Mouse (Mus musculus): Measurements from ENCODE around the gene Zfp366. TPM values are rescaled to one million over a fixed set of nuclear protein-coding genes. Genes with fewer than 3 reads are reported as not detected.

Zfp366 gene
- total RNA-seq, 2 experiments from 2014 or later, result 5.1 to 7.0 TPM

DNA sequence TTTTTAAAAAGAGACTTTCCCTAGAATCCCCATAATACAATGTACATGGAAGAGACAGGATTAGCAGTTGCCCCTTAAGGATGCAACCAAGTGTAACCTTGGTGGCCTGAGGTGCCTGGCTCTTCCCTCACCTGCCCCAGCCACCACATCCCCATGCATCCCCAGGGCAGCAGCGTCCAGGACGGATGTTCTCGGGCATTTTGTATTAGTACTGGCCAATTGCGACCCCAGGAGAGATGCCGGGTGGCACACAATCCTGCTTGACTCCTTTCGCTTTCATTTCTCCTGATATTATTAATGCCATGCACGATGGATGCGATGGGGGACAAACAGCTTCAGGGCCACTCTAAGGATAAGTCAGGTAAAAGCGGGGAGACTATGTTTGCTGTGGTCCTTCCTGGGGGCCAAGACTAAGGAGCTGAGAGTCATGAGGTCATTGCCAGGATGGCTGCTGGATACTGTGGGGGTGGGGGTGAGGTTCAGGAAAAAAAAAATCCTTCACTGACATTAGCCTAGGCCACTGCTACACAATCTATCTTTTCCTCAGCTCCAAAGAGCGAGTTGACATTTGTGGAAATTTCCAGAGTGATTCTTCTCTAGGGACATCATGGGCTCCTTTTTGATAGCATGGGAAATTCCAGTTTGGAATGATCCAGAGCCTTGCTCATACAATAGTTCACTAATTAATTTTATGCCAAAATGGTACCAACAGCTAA lies 1.7 kb downstream of the Zfp366 start:
- no peak for DNase-seq (ENCODE audit: low spot score in 2 of 2)

DNA sequence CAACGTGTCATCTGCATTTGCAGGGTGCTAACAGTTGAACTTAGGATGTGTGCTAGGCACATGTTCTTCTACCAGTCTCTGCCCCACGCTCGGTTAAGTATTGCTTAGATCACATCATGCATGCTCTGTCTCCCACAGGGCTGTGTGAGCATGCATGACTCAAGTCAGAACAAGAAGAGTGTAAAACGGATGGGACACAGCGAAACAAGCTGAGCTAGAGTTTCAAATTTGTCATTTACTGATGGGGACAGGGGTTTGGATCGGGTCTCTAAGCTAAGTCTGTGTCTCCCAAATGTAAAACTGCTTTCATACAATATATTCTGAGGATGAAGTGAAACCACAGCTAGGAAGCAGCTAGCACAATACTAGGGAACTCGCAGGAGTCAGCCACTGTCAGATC lies 2.2 kb downstream of the Zfp366 start:
- no peak for DNase-seq (ENCODE audit: low spot score in 2 of 2)

DNA sequence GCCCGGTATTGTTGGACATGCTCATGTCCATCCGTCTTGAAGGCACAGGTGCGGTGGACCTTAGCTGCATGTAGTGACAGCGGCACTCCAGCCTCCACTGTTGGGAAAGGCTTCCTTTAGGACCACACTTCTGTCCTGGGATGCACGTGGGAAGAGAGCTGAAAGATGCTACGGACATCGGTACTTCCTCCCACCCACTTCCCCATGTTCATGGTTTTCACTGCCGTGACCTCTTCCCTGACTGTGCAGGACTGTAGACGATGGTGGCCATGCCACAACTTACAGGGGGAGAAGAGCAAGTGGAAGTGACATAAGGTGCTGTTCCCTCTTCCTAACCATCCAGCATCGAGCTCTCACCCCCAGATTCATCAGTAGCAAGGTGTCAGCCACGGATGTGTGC lies 2.8 kb downstream of the Zfp366 start:
- DNase-seq (ENCODE audit: low spot score in 2 of 2), result no peak

DNA sequence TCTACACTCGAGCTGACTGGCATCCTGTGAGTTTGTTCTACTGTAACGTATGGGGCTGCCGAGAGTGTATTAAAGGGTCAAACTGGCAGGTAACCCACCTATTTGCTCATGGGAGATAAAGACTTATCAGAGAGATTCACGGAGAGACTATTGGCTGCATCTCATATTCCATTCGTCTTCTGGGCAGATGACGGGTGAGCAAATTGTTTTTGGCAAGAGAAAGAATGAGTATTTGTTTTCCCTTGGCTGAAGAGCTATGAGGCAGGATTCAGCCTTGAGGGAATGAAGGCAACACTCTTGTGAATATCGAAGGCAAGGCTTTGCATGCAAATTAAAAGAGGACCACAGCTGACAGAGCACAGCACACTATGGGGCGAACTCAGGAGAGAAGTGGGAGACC lies 4.0 kb downstream of the Zfp366 start:
- DNase-seq (ENCODE audit: low spot score in 2 of 2), result peak in 1 of 2 experiments; percentile 51

DNA sequence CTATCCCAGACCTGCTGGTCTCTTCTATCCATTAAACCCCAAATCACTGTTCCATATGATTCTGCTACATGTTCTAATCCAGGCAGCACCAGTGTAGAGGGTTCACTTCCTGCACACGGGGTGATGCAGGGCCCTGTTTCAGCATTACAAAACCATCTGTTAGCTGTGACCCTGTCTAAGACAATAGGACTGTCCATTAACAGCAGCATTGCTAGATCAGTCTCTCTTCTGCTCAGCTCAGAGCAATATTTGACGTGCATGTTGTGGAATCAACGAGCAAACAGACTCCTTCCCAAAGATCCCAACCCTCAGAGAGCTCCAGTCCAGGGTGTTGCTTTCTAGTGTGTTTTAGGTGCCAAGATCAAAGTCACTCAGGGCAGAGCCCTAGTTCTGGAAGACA lies 5.0 kb downstream of the Zfp366 start:
- no peak for DNase-seq (ENCODE audit: low spot score in 2 of 2)

DNA sequence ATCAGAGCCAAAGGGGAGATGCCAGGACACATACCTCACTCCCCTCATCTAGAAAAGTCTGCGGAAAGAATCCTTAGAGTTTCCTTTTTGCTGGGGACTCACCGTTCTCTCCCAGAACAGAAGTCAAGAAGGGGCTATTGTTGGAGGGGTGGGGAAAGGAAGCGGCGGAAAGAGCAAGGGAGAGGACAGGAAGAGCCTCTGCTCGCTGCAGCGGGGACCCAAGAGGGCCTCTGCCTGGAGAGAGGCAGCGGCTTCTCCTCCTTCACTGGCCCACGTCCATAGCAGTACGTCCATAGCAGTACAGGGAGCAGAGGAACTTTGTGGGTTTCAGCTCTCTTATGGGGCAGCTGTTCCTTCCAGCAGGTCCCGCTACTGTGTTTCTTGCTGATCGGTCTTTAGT lies 5.8 kb downstream of the Zfp366 start:
- no peak for DNase-seq (ENCODE audit: low spot score in 2 of 2)

DNA sequence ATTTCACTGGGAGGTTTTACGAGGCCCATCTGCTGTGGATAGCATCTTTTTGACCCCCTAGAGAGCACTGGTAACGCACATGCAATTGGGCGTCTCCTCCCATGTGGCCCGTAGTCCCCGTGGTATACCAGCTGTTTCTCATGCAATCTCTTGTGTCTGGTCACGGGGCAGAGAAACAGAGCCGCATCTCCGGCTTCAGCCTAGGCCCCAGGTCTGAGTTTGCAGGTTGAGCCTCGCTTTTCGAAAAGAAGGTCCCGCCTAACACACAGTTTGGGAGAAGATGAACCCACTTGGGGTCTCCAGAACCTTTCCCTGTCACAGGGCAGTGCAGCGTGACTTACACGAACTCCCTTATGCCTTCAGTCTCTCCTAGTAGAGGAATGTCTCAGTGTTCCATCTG lies 6.4 kb downstream of the Zfp366 start:
- no peak for DNase-seq (ENCODE audit: low spot score in 2 of 2)

DNA sequence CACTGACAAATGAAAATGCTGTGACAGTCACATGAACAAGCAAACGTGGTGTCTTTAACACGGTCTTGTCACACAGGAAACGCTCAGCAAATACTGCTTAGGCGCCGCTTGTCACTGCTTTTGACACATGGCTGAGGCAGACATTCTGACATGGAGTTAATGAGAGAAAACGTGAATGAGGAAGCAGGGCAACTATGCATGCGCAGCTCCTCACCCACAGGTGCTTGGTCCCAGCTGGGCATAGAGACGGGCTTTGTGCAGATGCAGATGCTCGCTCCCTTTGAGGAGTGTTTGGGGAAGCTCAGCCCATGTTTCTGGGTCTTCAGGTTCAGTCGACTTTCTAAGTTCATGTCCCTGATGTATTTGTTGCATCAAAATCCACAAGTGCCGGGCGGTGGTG lies 11.7 kb downstream of the Zfp366 start:
- no peak for DNase-seq (ENCODE audit: low spot score in 2 of 2)

DNA sequence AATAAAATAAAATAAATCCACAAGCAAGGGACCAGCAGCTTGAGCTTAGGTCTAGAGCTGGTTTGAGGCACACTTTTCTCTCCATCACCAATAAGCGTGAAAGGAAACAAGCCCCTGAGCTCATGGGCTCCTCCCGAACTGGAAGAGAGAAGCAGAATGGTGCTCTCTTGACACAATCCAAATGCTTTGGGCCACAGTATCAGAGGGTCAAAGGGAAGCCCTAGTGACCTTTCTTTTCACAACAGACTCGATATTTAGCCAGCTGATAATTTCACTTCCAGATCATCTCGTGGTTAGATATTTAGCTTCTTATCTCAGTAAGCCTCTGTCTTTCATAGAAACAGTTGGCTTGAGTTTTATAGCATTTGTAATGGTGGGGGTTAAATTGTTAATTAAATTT lies 12.2 kb downstream of the Zfp366 start:
- DNase-seq (ENCODE audit: low spot score in 2 of 2), result no peak

DNA sequence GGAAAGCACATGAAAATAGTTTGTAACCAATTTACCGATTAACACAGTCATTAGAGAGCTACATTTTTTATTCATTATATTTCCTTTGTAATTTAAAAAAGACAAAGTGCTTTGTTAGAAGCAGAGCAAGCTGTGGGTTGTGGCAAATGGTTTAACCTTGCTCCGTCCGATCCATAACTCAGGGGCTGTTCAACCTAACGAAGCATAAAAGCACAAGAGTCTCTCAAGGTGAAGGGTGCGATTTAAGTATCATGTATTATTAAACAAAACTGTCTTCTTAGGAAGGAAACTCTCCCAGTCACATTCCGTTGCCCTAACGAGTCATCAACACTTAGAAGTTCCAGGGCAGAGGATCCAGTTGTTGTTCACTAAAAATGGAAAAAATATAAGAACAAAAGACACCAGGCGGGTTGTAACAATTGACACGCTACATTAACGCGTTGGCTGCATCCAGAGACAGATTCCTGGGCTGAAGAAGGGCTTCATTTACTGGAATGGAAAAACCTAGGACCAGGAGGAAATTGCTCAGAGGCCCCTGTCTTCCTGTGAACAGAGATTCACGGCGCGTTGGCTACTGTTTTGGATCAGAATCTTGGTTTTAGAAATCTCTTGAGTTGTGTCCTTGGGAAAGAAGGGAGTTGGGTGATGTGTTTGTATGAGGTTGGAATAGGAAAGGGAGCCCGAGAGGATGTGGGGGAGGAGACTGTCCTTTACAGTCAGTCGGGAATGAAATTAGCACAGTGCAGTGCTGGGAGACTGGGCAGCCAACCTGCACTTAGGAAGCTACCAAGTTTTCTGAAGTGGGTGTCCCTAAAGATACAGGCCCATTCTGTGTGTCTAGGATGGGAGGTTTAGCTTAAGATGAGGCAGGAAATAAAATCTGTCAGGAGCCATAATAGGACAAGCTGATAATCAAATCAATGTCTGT lies 17.3 kb downstream of the Zfp366 start:
- no peak for DNase-seq (ENCODE audit: low spot score in 2 of 2)

DNA sequence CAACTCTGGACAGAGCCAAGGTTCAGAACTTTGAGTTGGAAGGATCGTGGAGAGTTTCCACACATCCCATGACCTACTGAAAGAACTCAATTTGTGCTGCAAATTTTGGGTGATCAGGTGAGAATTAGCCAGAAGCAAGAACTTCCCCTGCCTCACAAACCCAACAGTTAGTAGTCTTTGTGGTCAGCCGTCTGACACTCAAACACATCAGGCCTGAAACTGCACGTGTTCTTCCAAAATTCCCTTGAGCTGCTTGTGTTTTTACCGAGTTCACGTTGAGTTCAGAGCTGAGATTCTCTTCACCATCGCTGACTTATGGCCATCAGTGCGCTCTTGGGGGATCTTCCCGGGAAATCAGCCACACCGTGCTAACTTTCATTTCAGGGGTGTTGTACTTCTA lies 22.6 kb downstream of the Zfp366 start:
- DNase-seq (ENCODE audit: low spot score in 2 of 2), result no peak

DNA sequence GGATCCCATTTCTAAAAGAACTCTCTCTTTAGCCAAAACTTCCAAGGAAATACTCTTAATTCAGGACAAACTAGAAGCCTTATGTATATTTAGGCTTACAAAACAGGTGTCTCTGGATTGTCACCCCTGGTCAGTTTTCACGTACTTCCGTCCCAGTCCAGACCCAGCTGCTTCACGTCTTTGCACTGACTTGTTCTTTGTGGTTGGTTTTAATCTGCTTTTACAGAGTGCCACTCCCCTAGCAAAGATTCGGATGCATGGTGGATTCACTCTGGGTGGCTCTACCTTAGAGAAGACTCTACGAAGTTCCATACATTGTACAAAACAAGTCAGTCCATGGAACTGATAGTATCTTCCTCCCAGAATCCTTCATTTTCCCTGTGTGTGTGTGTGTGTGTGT lies 25.2 kb downstream of the Zfp366 start:
- no peak for DNase-seq (ENCODE audit: low spot score in 2 of 2)

DNA sequence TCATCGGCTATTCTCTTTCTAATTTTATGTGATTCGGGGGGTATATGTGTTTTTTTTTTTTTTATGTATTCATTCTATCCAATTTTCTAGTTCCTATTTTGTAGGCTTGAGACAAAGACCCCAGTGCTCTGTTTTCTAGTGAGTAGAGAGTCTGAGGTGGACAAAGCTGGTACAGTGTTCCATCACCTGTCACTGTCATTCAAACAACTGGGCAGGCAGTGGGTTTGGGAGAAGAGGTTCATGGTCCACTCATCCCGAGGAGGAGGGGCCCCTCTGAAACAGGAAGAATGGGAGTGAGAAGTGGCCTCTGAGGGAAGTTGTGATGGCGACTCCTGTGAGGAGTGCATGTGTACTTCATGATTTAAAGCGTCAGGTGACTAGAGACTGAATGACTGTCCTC lies 26.2 kb downstream of the Zfp366 start:
- DNase-seq (ENCODE audit: low spot score in 2 of 2), result no peak

DNA sequence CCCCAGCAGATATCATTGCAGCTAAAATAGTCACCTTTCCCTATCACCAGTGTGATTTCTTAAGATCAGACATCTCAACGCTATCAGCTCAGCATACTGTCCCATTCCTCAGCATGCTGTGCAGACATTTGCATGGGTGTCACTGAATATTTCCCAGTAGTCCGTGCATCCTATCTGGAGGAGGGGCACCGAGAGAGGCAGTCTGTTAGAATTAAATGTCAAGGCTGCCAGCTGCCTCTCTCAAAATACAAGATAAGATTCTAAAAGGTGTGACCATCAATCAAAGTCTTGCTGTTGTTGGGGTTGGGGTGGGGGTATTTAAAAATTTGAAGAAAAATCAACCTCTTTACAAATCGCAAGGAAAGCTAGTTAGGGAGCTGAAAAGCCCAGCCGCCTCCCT lies 28.4 kb downstream of the Zfp366 start:
- peak; percentile 13 to 14 for DNase-seq (ENCODE audit: low spot score in 2 of 2)

DNA sequence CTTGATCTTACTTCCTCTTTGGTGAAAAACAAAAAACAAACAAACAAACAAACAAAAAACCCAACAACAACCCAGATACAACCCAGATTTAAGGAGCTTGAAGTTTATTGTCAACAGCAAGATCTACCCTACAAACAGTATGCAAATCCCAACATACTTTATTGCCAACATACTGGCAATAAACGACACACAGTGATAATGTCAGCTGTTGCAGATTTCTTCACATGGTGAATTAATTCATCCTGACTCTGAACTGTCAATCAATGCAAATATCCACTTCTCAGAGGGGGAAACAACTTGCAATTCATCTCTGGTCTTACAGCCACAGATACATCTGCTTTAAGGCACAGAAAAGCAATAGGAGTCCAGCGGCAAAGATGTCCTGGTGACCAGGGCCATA lies 31.4 kb downstream of the Zfp366 start:
- no peak for DNase-seq (ENCODE audit: low spot score in 2 of 2)

DNA sequence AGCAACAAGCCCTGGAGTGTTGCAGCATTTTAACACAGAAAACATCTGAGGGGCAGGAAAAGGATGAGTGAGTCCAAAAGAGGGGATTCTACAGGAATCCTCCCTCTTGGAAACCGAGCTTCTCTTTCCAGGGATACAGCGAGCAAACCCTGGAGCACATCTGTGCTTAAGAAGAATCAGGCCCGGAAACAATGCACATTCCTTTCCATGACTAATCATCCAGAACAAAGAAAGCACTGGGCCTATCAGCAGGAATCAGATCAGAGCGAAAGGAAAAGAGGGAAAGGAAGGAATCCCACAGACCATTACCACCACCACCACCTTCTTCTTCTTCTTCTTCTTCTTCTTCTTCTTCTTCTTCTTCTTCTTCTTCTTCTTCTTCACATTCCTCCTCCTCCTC lies 33.4 kb downstream of the Zfp366 start:
- no peak for DNase-seq (ENCODE audit: low spot score in 2 of 2)

DNA sequence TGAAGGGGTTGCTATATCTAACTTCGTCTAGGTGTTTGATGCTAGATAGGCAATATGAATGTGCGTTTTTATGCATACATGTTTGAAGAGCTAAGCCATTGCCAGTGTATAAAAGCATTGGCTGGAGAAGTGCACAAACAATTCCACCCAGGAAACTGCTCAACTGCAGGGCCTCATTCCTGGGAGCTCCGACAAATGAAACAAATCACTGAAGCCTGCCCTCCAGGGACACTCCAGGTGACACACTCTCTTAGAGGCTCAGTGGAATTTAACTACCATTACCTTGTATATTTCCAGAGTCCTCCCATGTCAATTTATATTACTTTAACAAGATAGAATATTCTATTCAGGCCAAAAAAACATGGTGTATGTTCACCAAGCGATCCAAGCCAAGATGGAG lies 35.0 kb downstream of the Zfp366 start:
- no peak for DNase-seq (ENCODE audit: low spot score in 2 of 2)

DNA sequence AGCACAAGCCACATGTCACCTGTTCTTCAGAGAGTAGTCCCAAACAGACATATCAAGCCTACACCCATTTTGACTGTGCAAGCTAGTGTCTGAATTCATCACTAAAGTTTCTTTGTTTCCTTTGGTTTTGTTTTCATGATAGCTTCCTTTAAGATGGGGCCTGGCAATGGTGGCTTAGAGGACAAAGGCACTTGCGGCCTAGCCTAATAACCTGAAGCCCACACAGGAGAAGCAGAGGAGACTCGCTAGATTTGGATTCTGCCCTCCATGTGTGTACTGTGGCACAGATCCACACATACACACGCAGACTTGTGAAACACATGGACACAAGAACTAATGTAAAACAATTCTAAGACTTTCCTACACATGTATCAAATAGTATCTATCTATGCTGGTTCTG lies 37.4 kb downstream of the Zfp366 start:
- DNase-seq (ENCODE audit: low spot score in 2 of 2), result no peak

DNA sequence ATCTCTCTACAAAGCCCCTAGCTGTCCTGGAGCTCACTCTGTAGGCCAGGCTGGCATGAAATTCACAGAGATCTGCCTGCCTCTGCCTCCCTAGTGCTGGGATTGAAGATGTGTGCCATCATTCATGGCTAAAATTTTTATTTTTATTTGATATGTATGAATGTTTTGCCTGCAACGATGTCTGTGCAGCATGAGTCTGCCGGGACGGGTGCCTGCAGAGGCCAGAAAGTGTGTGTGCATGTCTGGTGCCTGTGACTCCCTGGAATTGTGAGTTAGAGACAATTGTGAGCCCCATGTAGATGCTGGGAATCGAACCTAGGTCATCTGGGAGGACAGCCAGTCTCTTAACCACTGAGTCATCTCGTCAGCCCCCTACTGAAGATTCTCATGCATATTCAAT lies 37.9 kb downstream of the Zfp366 start:
- no peak for DNase-seq (ENCODE audit: low spot score in 2 of 2)

DNA sequence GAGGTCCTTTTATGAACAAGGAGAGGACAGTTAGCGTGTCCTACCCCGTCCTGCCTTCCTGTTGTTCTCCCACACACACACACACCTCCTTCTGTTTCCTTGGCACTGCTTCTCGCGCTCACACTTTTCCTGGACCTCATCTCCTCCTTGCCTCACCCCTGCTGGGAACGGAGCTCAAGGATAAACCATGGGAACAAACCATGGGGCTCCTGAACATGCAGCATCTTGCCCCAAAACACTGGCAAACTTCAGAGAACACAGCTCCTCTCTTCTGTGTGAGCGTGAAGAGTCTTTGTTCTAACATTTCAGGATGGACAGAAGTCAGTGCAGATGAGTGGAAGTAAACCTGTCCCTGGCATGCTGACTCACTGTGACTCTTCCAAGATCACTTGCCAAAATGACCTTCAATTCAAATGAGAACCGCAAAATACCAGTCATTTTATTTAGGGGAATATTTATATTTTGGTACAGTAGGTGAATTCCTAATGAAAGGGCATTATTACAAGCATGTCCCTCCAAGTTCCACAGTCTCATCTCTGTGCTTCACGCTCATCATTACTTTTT lies 38.8 kb downstream of the Zfp366 start:
- no peak for DNase-seq (ENCODE audit: low spot score in 2 of 2)

DNA sequence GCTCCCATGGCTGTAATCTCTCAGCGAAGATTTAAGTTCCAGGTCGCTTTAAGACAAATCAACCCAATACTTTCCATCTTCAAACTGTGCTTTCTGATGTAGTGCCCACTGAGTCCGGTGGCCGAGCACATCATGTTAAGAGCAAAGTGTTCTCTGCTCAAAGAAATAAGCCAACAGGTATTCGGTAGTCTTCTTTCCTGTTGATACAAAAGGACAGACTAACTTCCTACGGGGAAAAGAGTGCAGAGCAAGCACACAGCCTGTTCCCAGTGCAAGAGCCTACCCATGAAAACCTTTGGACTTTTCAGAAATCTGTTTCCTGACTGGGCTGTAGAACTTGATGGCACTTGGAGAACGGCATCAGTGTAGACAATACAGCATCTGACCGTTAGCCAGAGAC lies 39.3 kb downstream of the Zfp366 start:
- DNase-seq (ENCODE audit: low spot score in 2 of 2), result no peak

All from layer of hippocampus, postnatal 14 days (tissue).